Mouse (Mus musculus) urinary bladder, adult 18-20 months (tissue): Measurements from ENCODE around the gene Hcfc2.

Experiments
- DNase-seq, 2 experiments: peaks; one replicate each; pipeline ENCODE4 v3.0.0; 2022; ENCODE audit warnings: low spot score in 2 of 2, mixed read lengths in 2 of 2

The Hcfc2 gene

DNA sequence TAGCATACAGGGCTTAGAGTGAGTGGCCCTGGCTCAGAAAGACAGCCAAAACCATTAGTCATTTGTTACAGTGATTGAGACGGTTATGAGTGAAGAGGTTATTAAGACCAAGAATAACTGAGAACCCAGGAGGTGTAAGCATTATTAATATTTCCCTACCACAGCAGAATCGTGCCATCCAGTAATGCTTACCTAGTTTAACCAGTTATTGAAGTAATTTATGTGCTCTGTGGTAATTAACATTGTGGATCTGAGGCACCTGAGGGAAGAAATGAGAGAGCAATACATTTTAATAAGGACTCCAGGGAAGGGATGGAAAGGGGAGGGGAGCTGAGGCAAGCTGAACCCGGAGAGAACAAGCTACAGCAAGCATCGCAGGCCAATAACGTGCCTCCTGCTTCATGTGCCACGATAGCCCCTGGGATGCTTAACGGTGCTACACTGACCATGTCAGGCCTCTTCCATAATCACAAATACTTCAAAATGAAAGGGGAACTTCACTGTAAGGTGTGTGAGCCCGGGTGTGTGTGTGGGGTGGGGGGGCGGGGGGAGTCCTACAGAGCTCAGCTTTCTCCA is 75.7 kb downstream of the Hcfc2 start:
- no peak for DNase-seq

DNA sequence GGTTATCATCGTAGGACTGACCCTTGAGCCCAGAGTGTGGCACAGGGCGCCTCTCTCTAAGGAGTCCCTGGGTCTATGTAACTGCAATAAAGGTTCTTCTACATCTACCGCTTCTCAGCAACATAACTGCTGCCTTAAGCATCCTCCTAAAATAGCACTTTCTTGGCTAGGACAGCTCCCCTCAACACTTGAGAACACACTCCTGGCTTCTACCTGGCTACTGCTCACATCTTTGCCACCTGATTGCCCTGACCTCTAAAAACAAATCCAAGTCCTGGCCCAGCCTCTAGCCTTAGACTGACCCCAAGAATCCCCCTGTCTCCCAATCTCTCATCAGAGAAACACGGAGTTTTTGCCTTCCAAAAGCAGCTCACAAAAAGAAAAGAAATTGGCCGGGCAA is 78.9 kb downstream of the Hcfc2 start:
- no peak for DNase-seq

DNA sequence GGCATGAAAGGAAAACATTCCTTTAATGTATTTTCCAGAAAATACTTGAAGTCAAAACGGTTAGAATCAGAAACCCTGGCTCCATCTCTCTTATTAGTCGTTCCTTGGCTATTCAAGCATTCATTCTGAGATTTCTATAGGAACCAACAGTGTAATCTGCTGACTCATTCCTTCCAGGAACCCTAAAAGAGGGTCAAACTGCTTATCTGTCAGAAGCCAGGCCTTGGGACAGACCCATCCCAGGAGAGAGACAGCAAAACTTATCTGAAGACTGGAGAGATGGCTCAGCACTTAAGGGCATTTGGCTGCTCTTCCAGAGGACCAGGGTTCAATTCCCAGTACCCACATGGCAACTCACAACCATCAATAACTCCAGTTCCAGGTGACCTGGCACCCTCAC is 81.1 kb downstream of the Hcfc2 start:
- no peak for DNase-seq

DNA sequence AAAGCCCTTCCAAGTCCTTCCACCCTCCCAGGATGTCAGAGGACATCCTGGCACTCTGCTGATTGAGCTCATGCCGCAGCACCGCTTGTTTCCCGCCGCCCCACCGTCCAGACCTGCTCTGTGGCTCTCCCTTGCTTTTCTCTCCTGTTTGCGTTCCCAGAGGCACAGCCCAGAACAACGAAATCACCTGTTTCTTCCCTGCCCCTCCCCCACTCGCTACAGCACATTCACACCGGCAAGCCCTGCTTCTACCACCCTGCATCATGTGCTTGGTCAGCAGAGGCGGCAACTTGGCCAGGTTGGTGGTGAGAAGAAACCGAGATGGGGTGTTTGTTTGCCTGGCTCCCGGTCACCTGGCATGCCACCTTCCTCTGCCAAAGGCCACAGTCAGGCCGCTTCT is 81.9 kb downstream of the Hcfc2 start:
- DNase-seq, result no peak

DNA sequence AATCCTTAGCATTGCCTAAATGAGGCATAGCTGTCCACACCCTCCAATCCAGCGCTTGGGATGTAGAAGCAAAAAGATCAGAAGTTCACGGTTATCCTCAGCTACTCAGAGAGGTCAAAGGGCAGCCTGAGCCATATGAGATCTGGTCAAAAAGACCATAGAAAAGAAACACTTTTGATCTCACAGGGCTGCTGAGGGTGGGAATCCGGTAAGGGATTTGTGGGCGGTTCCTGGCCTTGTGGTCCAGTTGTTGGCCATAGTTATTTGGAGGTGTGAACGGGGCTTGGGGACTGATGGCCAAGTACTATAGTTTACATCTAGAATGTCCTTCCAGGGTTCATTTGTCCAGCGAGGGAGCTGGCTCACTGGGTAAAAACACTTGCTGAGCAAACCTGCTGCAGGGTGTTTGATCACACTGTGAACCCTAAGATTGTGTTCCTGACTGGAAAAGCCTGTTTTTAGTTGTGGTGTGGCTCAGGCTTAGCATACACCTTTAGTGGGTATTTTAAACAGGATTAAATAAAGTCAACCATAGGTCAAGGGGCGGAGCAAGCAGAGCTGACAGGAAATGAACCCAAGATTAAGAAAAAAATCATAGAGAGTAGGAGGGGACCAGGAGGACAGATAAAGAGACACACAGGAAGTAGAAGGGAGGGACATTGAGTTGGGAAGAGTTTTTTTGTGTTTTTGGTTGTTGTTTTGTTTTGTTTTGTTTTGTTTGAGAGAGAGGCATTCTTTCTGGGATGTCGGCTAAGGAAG is 83.0 kb downstream of the Hcfc2 start:
- DNase-seq, result no peak

DNA sequence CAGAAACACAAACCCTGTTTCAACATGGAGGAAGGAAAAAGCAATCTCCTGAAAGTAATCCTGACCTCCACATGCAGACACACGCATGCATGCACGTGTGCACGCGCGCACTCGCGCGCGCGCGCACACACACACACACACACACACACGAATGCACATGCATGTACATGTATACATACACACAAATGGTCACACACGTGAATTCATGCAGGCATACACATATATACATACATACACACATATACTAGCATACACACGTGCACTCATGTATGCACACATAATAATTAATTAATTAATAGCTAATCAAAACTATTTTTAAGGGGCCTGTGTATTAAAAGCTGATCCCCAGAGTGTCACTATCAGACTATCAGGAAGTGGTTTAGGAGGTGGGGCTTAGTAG is 83.9 kb downstream of the Hcfc2 start:
- no peak for DNase-seq

DNA sequence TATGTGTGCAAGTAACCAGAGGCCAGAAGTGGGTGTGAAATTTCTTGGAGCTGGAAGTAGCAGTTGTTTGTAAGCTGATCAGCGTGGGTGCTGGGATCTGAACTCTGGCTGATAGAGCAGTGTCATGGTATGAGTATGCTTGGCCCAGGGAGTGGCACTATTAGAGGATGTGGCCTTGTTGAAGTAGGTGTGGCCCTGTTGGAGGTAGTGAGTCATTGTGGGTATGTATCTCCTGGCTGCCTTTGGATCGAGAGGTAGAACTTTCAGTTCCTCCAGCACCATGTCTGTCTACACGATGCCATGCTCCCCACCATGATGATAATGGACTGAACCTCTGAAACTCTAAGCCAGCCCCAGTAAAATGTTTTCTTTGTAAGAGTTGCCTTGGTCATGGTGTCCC is 84.4 kb downstream of the Hcfc2 start:
- no peak for DNase-seq

DNA sequence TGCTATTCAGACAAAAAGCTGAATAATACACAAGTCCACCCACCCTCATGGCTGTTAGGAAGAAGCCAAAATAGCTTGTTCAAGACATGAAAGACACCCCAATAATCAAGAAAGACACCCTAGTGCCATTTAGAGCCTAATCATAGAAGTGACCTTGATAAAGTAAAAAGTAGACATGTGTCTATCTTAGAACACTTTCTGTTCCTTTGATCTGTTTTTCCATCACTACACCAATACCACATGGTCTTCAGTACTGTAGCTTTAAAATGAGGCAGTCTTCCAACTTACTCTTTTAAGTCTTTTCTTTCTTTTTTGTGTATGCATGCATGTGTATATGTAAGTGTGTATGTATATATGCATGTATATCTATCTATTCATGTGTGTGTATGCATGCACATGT is 84.9 kb downstream of the Hcfc2 start:
- DNase-seq, result no peak

DNA sequence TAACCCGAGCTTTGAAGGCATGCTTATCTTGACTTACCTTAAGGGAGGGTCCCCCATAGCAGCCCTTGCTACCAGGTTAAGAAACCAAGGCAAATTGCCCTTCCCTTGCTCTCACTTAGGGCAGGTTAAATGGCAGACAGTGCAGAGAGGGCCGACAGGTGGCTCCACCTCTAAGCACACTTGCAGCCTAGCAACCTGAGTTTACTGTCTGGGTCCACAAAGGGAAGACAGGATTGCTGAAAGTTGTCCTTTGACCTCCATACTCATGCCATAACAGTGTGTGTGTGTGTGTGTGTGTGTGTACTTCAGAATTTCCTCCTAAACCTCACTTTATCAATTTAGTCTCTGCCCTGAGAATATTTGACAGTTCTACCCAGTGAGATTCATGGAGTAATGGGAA is 86.5 kb downstream of the Hcfc2 start:
- no peak for DNase-seq

DNA sequence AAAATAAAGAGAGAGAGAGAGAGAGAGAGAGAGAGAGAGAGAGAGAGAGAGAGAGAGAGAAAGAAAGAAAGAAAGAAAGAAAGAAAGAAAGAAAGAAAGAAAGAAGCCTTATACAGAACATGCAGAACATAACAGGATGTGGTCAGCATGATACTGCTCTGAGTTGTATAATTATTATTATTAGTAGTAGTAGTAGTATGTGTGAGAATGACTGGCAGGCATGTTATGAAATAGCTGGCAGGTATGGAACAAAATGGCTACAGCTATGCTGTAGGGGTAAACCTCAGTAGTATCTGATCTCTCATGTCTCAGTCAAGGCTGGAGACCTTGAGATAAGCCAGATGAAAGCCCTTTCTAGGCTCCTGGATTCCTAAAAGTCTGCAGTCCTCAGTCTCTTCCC is 93.2 kb downstream of the Hcfc2 start:
- no peak for DNase-seq

DNA sequence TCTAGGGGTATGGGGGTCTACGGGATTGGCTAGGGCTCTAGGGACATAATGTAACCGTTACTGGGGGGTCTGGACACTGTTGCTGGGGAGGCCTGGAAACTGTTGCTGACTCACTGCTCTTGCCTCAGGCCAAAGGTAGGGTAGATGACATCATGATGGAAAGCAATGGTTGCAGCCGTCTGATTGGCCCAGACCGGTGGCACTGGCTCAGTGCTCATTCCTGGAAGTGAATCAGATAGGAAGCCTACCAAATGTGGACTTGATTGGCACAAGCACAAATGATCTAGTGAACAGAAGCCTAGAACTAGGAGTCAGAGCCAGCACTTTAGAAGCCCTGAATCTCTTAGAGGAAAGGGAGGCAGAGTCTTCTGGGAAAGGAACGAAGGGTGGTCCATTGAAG is 94.5 kb downstream of the Hcfc2 start:
- DNase-seq, result no peak

DNA sequence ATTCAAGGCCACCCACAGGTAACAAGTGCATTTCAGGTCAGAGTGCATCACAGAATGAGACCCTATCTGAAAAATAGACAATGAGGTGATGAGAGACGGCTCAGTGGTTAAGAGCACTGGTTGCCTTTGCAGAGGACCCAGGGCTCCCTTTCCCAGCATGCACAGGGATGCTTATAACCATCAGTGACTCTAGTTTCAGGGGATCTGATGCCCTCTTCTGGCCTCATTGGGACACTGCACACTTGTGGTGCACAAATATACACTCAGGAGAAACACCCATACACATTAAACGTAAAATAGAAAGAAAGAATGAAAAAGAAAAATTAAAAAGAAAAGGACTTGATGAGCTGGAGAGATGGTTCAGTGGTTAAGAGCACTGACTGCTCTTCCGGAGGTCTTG is 95.8 kb downstream of the Hcfc2 start:
- DNase-seq, result no peak
